Mouse (Mus musculus) C2C12 (cell line): ENCODE data around the gene Pmp22. TPM values are rescaled to one million over a fixed set of nuclear protein-coding genes. Genes with fewer than 3 reads are reported as not detected.
A peak's percentile ranks its signal among the peaks of the same experiment; 100 is the strongest.

Source experiments
- H3K27me3 ChIP-seq: one replicate; pipeline ENCODE4 v1.6.1; 2011; ENCODE audit not compliant: control insufficient read depth, insufficient read depth, insufficient read length
- H3K36me3 ChIP-seq: one replicate; pipeline ENCODE4 v1.6.1; 2011; ENCODE audit not compliant: control insufficient read depth, insufficient read depth
- H3K4me3 ChIP-seq: one replicate; pipeline ENCODE4 v1.5.1; 2011; ENCODE audit warnings: mild to moderate bottlenecking, control low read depth; ENCODE audit not compliant: poor library complexity, insufficient read depth, severe bottlenecking
- H3K79me2 ChIP-seq: one replicate; pipeline ENCODE4 v1.6.1; 2011; ENCODE audit not compliant: control insufficient read depth, insufficient read depth
- H3K79me3 ChIP-seq: one replicate; pipeline ENCODE4 v1.6.1; 2011; ENCODE audit warnings: low read depth, control low read depth
- H3ac ChIP-seq: one replicate; pipeline ENCODE3; 2011; ENCODE audit warnings: low read depth; ENCODE audit not compliant: control insufficient read depth, insufficient read length
- CEBPB ChIP-seq: IDR thresholded peaks from one replicate; pipeline ENCODE4 v1.6.1; 2011; ENCODE audit warnings: low read depth, mild to moderate bottlenecking, control low read depth, moderate library complexity
- CTCF ChIP-seq: IDR thresholded peaks from one replicate; pipeline ENCODE4 v1.5.1; 2011; ENCODE audit not compliant: control insufficient read depth, insufficient read depth, insufficient read length
- FOSL1 ChIP-seq: IDR thresholded peaks from one replicate; pipeline ENCODE4 v1.8.0; 2011; ENCODE audit warnings: mild to moderate bottlenecking, low read length; ENCODE audit not compliant: poor library complexity, insufficient read depth, severe bottlenecking
- MAX ChIP-seq: IDR thresholded peaks from one replicate; pipeline ENCODE4 v1.6.1; 2011; ENCODE audit warnings: mild to moderate bottlenecking, control low read depth
- MYOD1 ChIP-seq: IDR thresholded peaks from one replicate; pipeline ENCODE4 v1.6.1; 2011; ENCODE audit warnings: low read depth; ENCODE audit not compliant: control insufficient read depth, insufficient read length
- MYOG ChIP-seq: IDR thresholded peaks from one replicate; pipeline ENCODE4 v1.6.1; 2011; ENCODE audit not compliant: control insufficient read depth, insufficient read length; ENCODE audit errors: extremely low read depth
- USF1 ChIP-seq: IDR thresholded peaks from one replicate; pipeline ENCODE4 v1.6.1; 2011; ENCODE audit warnings: low read depth, mild to moderate bottlenecking, control low read depth, moderate library complexity
- polyA plus RNA-seq: library from polyadenylated mRNA; unstranded; fragments of >200 nt; fragmentation: generic; extraction: Trizol; gene quantifications from one replicate; pipeline ENCODE4 v1.2.1, GENCODE M21; 2012; ENCODE audit warnings: missing spikeins

Gene Pmp22
- polyA plus RNA-seq, 1 experiment: 56.7 TPM

- H3ac ChIP-seq: no peak overlapping the region
- no peak overlapping the region for H3K4me3 ChIP-seq
- peaks cover 13% of the 10 kb centered on the region for H3K79me2 ChIP-seq
- TF ChIP-seq USF1: no peak
- TF ChIP-seq MAX: no peak
- TF ChIP-seq CTCF: no peak
- H3K36me3 ChIP-seq: peaks cover 8% of the 10 kb centered on the region
- H3K27me3 ChIP-seq: no peaks in the 10 kb centered on the region
- peaks cover 3% of the 10 kb centered on the region for H3K79me3 ChIP-seq
These were observed 593 bp downstream of the Pmp22 start for GRCm38 (mm10) chr11:63129375-63129774.

- Histone ChIP-seq H3K27me3 (no peaks in the 10 kb centered on the region), H3K79me2 (peaks cover 13% of the 10 kb centered on the region), H3ac (no peak overlapping the region), H3K79me3 (peaks cover 3% of the 10 kb centered on the region), H3K36me3 (peaks cover 13% of the 10 kb centered on the region), H3K4me3 (no peak overlapping the region)
- no peak for TF ChIP-seq FOSL1
- TF ChIP-seq MYOD1: no peak
- TF ChIP-seq MAX: no peak
- TF ChIP-seq CEBPB: no peak
- no peak for TF ChIP-seq MYOG
- no peak for TF ChIP-seq USF1
- no peak for TF ChIP-seq CTCF
These were observed 1.1 kb downstream of the Pmp22 start for GRCm38 (mm10) chr11:63129840-63130239.

- H3ac ChIP-seq: no peak overlapping the region
- peaks cover 13% of the 10 kb centered on the region for H3K79me2 ChIP-seq
- H3K79me3 ChIP-seq: peaks cover 3% of the 10 kb centered on the region
- H3K36me3 ChIP-seq: peaks cover 17% of the 10 kb centered on the region
- no peak overlapping the region for H3K4me3 ChIP-seq
- no peaks in the 10 kb centered on the region for H3K27me3 ChIP-seq
- TF ChIP-seq FOSL1: no peak
- peak; percentile 37 for TF ChIP-seq MAX
- TF ChIP-seq USF1: no peak
- no peak for TF ChIP-seq MYOG
These were observed 1.7 kb downstream of the Pmp22 start for GRCm38 (mm10) chr11:63130497-63130896.

- peaks cover 3% of the 10 kb centered on the region for H3K79me3 ChIP-seq
- peaks cover 13% of the 10 kb centered on the region for H3K79me2 ChIP-seq
- H3ac ChIP-seq: peak overlapping the region; percentile 81
- no peaks in the 10 kb centered on the region for H3K27me3 ChIP-seq
- H3K36me3 ChIP-seq: peaks cover 21% of the 10 kb centered on the region
- TF ChIP-seq MYOG (no peak), MAX (peak; percentile 7), MYOD1 (peak; percentile 4), USF1 (no peak), CTCF (no peak), CEBPB (no peak), FOSL1 (no peak)
- H3K4me3 ChIP-seq: peak overlapping the region; percentile 56
These were observed 2.4 kb downstream of the Pmp22 start for GRCm38 (mm10) chr11:63131001-63131692.

- TF ChIP-seq USF1 (no peak), MYOD1 (no peak), CTCF (no peak), FOSL1 (no peak), MAX (no peak), MYOG (no peak), CEBPB (no peak)
- no peaks in the 10 kb centered on the region for H3K27me3 ChIP-seq
These were observed 2.9 kb downstream of the Pmp22 start for GRCm38 (mm10) chr11:63131693-63132040.

GRCm38 (mm10) chr11:63132151-63132500 is 3.3 kb downstream of the Pmp22 start:
- Histone ChIP-seq H3K79me3 (peaks cover 3% of the 10 kb centered on the region), H3K36me3 (peaks cover 30% of the 10 kb centered on the region), H3K4me3 (peak overlapping the region; percentile 56), H3K27me3 (no peaks in the 10 kb centered on the region), H3K79me2 (peaks cover 13% of the 10 kb centered on the region), H3ac (peak overlapping the region; percentile 74)
- TF ChIP-seq CTCF (no peak), MYOG (no peak), MYOD1 (no peak), MAX (no peak), CEBPB (no peak), FOSL1 (no peak), USF1 (no peak)

More at GRCm38 (mm10) chr11:63131693-63132040, 2.9 kb downstream of the Pmp22 start:
- H3K36me3 ChIP-seq: peaks cover 26% of the 10 kb centered on the region
- peaks cover 13% of the 10 kb centered on the region for H3K79me2 ChIP-seq
- H3K4me3 ChIP-seq: peak overlapping the region; percentile 56
- peak overlapping the region; percentile 81 for H3ac ChIP-seq
- peaks cover 3% of the 10 kb centered on the region for H3K79me3 ChIP-seq
